Mouse (Mus musculus): Measurements from ENCODE around the gene Lman1l. TPM values are rescaled to one million over a fixed set of nuclear protein-coding genes. Genes with fewer than 3 reads are reported as not detected.

The Lman1l gene
- polyA plus RNA-seq, 1 experiment from 2014 or later, result not detected

- TF ChIP-seq CTCF (IDR thresholded peaks at IDR 0.05; ENCODE audit: low read depth), result no peak
- DNase-seq (no peak), ATAC-seq (ENCODE audit: insufficient read depth) (no peak)
- no peaks in the 10 kb centered on the region for H3K9me3 ChIP-seq (ENCODE audit: low read depth, low read length)
- no peak overlapping the region; the same call in 1 of the 2 replicates for H3K9ac ChIP-seq
- H3K27ac ChIP-seq (ENCODE audit: low read depth), result peak overlapping the region; percentile 9
- peaks cover 55% of the 10 kb centered on the region for H3K4me1 ChIP-seq (ENCODE audit: insufficient read depth)
- peaks cover 5% of the 10 kb centered on the region; the same call in 1 of the 2 replicates for H3K36me3 ChIP-seq (ENCODE audit: insufficient read depth)
- no peaks in the 10 kb centered on the region for H3K27me3 ChIP-seq (ENCODE audit: insufficient read depth, low read length)
- peak overlapping the region; percentile 42 for H3K4me2 ChIP-seq
- 91% methylated on average over 1 of the region's 1 CpGs for WGBS
- no peak overlapping the region for H3K4me3 ChIP-seq (ENCODE audit: low read depth, low read length)
These were observed 20.4 kb upstream of the Lman1l start for GRCm38 (mm10) chr9:57641022-57641421.

GRCm38 (mm10) chr9:57640384-57640783 lies 19.8 kb upstream of the Lman1l start:
- H3K36me3 ChIP-seq (ENCODE audit: insufficient read depth), result peaks cover 5% of the 10 kb centered on the region; the same call in 1 of the 2 replicates
- H3K4me3 ChIP-seq (ENCODE audit: low read depth, low read length), result peak overlapping the region; percentile 1; the same call in 1 of the 2 replicates
- TF ChIP-seq CTCF (IDR thresholded peaks at IDR 0.05; ENCODE audit: low read depth), result no peak
- H3K4me1 ChIP-seq (ENCODE audit: insufficient read depth), result peaks cover 55% of the 10 kb centered on the region
- H3K9ac ChIP-seq, result peak overlapping the region; percentile 16; the same call in 1 of the 2 replicates
- H3K27me3 ChIP-seq (ENCODE audit: insufficient read depth, low read length), result no peaks in the 10 kb centered on the region
- H3K4me2 ChIP-seq, result peak overlapping the region; percentile 42
- H3K9me3 ChIP-seq (ENCODE audit: low read depth, low read length), result no peaks in the 10 kb centered on the region
- DNase-seq (peak; percentile 77), ATAC-seq (ENCODE audit: insufficient read depth) (0 out of 2 replicates have a peak, but pooled peaks have one; percentile 4)
- H3K27ac ChIP-seq (ENCODE audit: low read depth), result peak overlapping the region; percentile 61; the same call in 1 of the 2 replicates
- 15% methylated on average over 15 of the region's 15 CpGs for WGBS

- Histone ChIP-seq H3K27ac (ENCODE audit: low read depth) (peak overlapping the region; percentile 61; the same call in 1 of the 2 replicates), H3K36me3 (ENCODE audit: insufficient read depth) (peaks cover 5% of the 10 kb centered on the region; the same call in 1 of the 2 replicates), H3K27me3 (ENCODE audit: insufficient read depth, low read length) (no peaks in the 10 kb centered on the region), H3K9ac (peak overlapping the region; percentile 28; the same call in 1 of the 2 replicates), H3K9me3 (ENCODE audit: low read depth, low read length) (no peaks in the 10 kb centered on the region), H3K4me1 (ENCODE audit: insufficient read depth) (peaks cover 55% of the 10 kb centered on the region), H3K4me3 (ENCODE audit: low read depth, low read length) (peak overlapping the region; percentile 1; the same call in 1 of the 2 replicates), H3K4me2 (peak overlapping the region; percentile 52)
- no peak for DNase-seq
- no peak for ATAC-seq (ENCODE audit: insufficient read depth)
- TF ChIP-seq CTCF (IDR thresholded peaks at IDR 0.05; ENCODE audit: low read depth), result no peak
- 65% methylated on average over 5 of the region's 5 CpGs for WGBS
These were observed 19.2 kb upstream of the Lman1l start for GRCm38 (mm10) chr9:57639661-57640328.

GRCm38 (mm10) chr9:57638651-57639459 lies 18.3 kb upstream of the Lman1l start:
- WGBS, result 34% methylated on average over 8 of the region's 8 CpGs
- peak; percentile 29; the same call in 1 of the 2 replicates for ATAC-seq (ENCODE audit: insufficient read depth)

GRCm38 (mm10) chr9:57637741-57638322 lies 17.3 kb upstream of the Lman1l start:
- peak; percentile 73 for ATAC-seq (ENCODE audit: insufficient read depth)
- DNase-seq, result peak; percentile 85
- peak overlapping the region; percentile 40; the same call in 1 of the 2 replicates for H3K9ac ChIP-seq

More at GRCm38 (mm10) chr9:57638651-57639459, 18.3 kb upstream of the Lman1l start:
- Histone ChIP-seq H3K27ac (ENCODE audit: low read depth) (peak overlapping the region; percentile 84), H3K27me3 (ENCODE audit: insufficient read depth, low read length) (no peaks in the 10 kb centered on the region), H3K4me2 (peak overlapping the region; percentile 52), H3K4me1 (ENCODE audit: insufficient read depth) (peaks cover 54% of the 10 kb centered on the region), H3K9ac (peak overlapping the region; percentile 40), H3K9me3 (ENCODE audit: low read depth, low read length) (no peaks in the 10 kb centered on the region), H3K36me3 (ENCODE audit: insufficient read depth) (peaks cover 5% of the 10 kb centered on the region; the same call in 1 of the 2 replicates), H3K4me3 (ENCODE audit: low read depth, low read length) (0 out of 2 replicates have a peak overlapping the region, but pooled peaks have one; percentile 5)
- no peak for TF ChIP-seq CTCF (IDR thresholded peaks at IDR 0.05; ENCODE audit: low read depth)
- no peak for DNase-seq

GRCm38 (mm10) chr9:57637272-57637671 lies 16.7 kb upstream of the Lman1l start:
- H3K4me3 ChIP-seq (ENCODE audit: low read depth, low read length), result no peak overlapping the region
- ATAC-seq (ENCODE audit: insufficient read depth), result no peak
- peak overlapping the region; percentile 52 for H3K4me2 ChIP-seq
- 56% methylated on average over 3 of the region's 3 CpGs for WGBS
- peaks cover 10% of the 10 kb centered on the region; the same call in 1 of the 2 replicates for H3K36me3 ChIP-seq (ENCODE audit: insufficient read depth)
- no peaks in the 10 kb centered on the region for H3K27me3 ChIP-seq (ENCODE audit: insufficient read depth, low read length)
- no peak for TF ChIP-seq CTCF (IDR thresholded peaks at IDR 0.05; ENCODE audit: low read depth)
- peaks cover 40% of the 10 kb centered on the region for H3K4me1 ChIP-seq (ENCODE audit: insufficient read depth)
- H3K27ac ChIP-seq (ENCODE audit: low read depth), result peak overlapping the region; percentile 84
- H3K9me3 ChIP-seq (ENCODE audit: low read depth, low read length), result no peaks in the 10 kb centered on the region
- no peak for DNase-seq
- H3K9ac ChIP-seq, result no peak overlapping the region

More at GRCm38 (mm10) chr9:57637741-57638322, 17.3 kb upstream of the Lman1l start:
- no peaks in the 10 kb centered on the region for H3K27me3 ChIP-seq (ENCODE audit: insufficient read depth, low read length)
- 16% methylated on average over 6 of the region's 6 CpGs for WGBS
- peak overlapping the region; percentile 52 for H3K4me2 ChIP-seq
- 0 out of 2 replicates have a peak overlapping the region, but pooled peaks have one; percentile 5 for H3K4me3 ChIP-seq (ENCODE audit: low read depth, low read length)
- no peak for TF ChIP-seq CTCF (IDR thresholded peaks at IDR 0.05; ENCODE audit: low read depth)
- peak overlapping the region; percentile 84 for H3K27ac ChIP-seq (ENCODE audit: low read depth)
- peaks cover 7% of the 10 kb centered on the region; the same call in 1 of the 2 replicates for H3K36me3 ChIP-seq (ENCODE audit: insufficient read depth)
- H3K4me1 ChIP-seq (ENCODE audit: insufficient read depth), result peaks cover 44% of the 10 kb centered on the region
- no peaks in the 10 kb centered on the region for H3K9me3 ChIP-seq (ENCODE audit: low read depth, low read length)

Data from lung, embryonic 14.5 days (tissue).